Mouse (Mus musculus) splenic B cell, adult 2 months (primary cell): ENCODE data around the gene Smarcb1.

Experiments used
- DNase-seq: peaks from one replicate; pipeline ENCODE4 v3.0.0-alpha.2; 2011; ENCODE audit warnings: low read depth, low spot score
- H3K27me3 ChIP-seq: 2 replicates; pipeline ENCODE4 v1.6.1; 2012; ENCODE audit warnings: mild to moderate bottlenecking, low read length, moderate library complexity, mixed read lengths; ENCODE audit not compliant: control insufficient read depth, poor library complexity, insufficient read depth, severe bottlenecking
- H3K36me3 ChIP-seq: 2 replicates; pipeline ENCODE4 v1.6.1; 2012; ENCODE audit warnings: mild to moderate bottlenecking, low read length, moderate library complexity, mixed read lengths; ENCODE audit not compliant: control insufficient read depth, poor library complexity, insufficient read depth, severe bottlenecking

The Smarcb1 gene

DNA sequence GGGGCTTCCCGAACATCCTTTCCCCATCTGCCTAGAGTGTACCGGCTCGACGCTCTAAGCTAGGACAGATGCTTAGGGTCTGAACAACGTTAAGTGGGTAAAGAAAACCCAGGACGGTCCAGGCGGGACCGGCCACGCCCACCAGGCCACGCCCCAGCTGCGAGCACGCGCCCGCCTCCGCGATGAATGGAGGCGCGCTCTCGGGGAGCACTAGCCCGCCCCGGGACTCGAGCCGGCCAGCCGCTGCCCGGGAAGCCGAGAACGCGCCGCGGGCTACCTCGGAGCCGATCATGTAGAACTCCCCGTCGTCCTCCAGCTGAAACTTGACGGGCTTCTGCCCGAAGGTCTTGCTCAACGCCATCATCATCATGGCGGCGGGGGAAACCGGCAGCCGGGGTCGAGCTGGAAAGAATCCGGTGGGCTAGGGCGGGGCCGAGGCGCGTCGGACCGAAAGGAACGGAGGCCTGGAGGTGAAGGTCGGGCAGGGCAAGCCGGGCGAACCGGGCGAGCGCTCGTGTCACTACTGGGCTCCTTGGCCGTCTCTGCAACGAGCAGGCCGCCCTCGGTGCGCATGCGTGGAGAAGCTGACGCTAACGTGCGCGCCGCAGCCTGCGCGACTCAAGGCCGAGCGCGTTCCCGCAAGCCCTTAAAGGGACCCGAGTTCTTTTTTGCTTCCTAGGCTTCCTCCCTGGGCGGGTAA is at the start of gene Smarcb1:
Gene Smarcb1, minus strand, starts transcription at position 592 of the 700 bp plus-strand sequence.
- DNase-seq = peak; percentile 95
- no peaks in the 10 kb centered on the region for H3K36me3 ChIP-seq
- H3K27me3 ChIP-seq = no peaks in the 10 kb centered on the region

DNA sequence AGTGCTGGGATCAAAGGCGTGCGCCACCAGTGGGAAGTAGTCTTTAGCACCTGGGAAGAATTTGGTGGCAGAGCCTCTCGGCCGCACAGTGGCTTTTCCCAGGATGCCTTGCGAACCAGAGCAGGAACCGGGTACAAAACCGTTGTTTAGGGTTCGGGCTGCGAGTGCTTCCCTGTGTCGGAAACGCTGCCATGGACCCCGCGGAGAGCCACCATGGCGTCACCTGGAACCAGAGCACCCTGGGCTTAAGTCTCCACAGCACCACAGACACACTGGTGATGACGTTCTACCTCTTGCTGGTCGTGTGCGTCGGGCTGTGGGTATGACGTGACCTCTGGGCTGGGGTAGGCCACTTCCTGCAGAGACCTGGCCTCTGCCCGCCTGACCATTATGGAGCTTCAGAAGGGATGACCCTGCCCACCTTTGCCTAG is 33.0 kb upstream of the Smarcb1 start, which contains the start of gene Gm5134:
Gene Gm5134, plus strand, starts transcription at position 134 of the 431 bp plus-strand sequence.
- peak; percentile 38 for DNase-seq
- H3K36me3 ChIP-seq = no peaks in the 10 kb centered on the region
- no peaks in the 10 kb centered on the region for H3K27me3 ChIP-seq

DNA sequence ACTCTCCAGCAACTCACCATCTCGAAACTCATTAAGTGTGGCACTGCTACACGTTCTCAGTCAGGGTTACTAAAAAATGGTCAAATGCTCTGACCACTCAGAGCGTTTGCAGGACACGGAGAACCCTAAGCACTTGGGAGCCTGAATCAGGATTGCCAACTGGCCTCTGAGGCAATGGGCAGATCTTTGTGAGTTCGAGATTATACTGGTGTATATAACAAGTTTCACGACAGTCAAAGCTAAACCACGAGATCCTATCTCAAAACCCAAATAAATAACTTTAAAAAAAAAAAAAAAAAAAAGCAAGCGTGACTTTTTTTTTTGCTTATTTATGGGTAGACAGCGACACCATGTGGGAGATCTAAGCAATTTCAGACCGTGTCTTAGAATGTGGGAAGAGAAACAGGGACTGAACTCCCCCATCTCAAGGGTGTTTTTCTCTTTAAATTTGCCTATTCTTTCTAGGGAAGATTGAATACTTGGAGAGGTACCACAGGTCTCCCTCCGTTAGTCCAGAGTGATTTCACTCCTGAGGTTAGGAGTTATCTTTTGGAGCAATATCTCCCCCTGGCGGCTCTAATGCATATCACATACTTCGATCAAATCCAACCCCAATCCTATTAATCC is 30.1 kb upstream of the Smarcb1 start:
- peak; percentile 83 for DNase-seq
- no peaks in the 10 kb centered on the region for H3K27me3 ChIP-seq
- no peaks in the 10 kb centered on the region for H3K36me3 ChIP-seq

DNA sequence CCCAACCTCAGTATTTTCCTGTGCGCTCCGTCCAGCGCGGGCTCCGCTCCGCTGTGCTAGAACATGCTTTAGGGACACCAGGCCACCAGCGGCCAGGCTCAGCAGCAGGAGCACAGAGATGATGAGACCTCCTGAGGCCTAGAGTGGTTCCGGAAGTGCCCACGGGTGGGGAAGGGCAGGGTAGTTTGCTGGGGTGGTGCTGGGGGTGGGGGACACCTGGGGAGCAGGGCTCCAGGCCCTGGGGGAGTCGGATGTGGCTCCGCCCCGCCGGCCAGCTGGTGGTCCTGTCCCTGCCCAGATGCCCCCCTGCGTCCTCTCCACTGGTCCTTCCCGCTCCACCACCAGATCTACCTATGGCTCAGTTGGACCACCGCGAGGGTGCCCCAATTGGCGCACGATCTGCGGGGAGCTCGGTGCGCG is 29.4 kb upstream of the Smarcb1 start:
- DNase-seq = peak; percentile 64
- no peaks in the 10 kb centered on the region for H3K27me3 ChIP-seq
- H3K36me3 ChIP-seq = no peaks in the 10 kb centered on the region

DNA sequence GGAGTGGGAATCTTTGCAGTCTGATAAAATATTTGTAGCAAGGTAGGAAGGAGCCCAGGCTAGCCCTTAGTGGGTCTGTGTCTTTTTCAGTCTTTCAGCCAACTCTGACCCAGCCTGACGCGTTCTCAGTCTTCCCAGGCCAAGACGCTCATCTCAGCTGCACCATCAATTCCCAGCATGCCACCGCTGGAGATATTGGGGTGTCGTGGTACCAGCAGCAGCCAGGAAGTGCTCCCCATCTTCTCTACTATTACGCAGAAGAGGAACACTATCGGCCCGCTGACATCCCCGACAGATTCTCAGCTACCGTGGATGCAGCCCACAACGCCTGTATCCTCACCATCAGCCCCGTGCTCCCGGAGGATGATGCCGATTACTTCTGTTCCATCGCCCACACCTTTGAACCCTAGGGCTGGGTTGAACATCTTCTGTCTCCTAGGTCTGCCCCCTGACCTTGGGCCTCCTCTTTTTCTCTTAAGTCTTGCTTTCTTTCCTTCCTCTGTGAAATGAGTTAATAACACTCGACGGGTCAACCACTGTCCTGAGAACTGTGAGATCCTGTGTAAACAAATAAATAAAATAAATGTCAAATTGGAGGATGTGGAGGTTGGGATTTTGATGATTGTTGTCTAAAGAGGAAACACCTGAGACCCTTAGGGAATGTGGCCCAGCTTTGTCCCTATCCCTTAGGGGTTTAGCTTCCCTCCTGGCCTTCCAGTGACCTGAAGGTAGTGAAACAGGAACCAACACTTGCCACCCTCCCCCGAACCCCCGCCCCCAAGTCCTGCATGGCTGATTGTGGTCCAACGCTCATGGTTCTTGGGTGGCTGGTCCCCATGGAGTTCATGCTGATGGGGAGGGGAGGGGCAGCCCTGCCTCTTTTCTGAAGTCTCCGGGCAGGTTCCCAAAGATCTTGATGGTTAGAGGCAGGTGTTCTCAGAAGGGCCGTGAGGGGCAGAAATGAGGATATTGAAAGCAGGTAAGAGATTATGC is 27.9 kb upstream of the Smarcb1 start:
- no peaks in the 10 kb centered on the region for H3K27me3 ChIP-seq
- DNase-seq = peak; percentile 89
- no peaks in the 10 kb centered on the region for H3K36me3 ChIP-seq

DNA sequence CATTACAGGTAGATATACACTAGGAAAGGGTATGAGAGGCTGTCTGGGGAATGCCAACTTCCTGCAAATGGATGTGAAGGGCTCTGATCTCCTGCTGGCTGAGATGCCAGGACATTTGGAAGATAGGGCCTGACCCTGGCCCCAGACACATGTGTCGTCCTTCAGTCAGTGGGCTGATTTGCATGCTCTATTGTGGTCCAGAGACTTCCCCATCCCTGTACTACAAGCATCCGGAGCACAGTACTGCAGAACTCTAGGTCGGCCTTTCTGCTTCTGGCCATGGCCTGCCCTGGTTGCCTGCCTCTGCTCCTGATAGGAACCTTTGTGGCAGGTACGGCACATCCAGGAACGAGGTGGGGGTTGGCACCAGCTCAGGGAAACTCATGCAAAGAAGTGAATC is 26.7 kb upstream of the Smarcb1 start:
- DNase-seq = peak; percentile 60
- Histone ChIP-seq H3K36me3 (no peaks in the 10 kb centered on the region), H3K27me3 (no peaks in the 10 kb centered on the region)

DNA sequence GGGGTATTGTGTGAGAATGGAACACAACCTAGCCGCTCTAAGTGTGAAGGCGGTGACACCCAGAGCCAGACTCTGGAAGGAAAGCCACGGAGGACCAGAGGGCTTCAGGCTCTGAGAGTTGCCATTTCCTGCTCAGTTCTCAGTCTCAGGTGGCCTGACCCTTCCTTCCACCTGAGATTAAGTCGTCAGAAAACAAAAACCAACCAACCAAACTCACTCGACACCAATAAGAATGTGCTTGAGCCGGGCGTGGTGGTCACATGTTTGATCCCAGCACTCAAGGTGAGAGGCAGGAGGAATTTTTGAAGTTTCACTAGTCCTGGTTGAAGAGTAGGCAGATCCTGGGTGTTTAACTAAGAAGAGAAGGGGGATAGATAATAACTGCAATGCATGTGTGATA is 24.5 kb upstream of the Smarcb1 start:
- no peaks in the 10 kb centered on the region for H3K36me3 ChIP-seq
- no peak for DNase-seq
- no peaks in the 10 kb centered on the region for H3K27me3 ChIP-seq

DNA sequence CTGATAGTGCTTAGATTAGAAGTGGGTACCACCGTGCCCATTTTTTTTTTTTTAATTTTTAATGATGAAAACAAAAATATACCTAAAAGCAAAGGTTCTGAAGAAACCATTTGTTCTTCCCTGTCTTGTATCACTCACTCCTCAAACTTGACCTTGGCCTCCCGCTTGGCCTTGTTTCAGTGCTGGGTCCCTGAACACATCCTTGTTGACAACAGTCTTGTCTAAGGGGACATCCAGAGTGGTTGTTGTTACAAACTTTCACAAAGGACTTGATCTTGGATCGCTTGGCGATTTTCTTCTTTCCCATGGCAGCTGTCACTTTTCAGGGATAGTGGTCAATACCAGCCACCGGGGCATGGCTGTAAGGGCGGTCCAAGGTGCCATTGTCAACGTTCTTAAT is 23.8 kb upstream of the Smarcb1 start:
- no peaks in the 10 kb centered on the region for H3K36me3 ChIP-seq
- no peaks in the 10 kb centered on the region for H3K27me3 ChIP-seq
- no peak for DNase-seq

DNA sequence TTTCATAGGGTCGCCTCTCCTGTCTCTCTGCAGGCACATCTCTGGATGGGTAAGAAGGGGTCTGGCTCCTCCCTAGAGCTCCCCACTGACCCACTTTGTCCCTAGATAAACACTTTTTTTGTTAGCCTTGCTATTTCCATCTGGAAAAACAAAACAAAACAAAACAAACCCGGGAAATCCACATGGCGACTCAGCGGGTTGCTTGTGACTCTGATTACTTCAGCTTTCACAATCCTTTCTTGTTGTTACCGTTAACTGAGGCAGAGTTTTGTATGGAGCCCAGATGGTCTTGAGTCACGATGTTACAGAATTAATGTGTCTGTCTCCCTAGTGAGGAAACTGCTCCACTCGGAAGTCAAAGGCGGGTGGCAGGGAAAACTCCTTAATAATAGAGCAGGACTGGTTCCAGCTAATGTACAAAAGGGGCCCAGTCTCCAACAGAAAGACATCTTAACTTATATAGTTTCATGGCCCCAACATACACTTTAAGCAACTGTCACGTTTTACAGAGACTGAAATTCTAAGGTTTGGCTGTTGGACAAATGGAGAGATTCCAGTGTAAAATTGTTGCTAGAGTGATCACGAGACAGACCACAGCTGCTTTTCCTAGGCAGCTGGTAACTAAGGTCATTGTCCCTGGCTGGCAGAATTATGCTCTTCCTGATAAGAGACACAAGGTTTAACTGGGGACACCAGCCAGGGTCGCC is 22.8 kb upstream of the Smarcb1 start:
- Histone ChIP-seq H3K27me3 (no peaks in the 10 kb centered on the region), H3K36me3 (no peaks in the 10 kb centered on the region)
- DNase-seq = no peak

DNA sequence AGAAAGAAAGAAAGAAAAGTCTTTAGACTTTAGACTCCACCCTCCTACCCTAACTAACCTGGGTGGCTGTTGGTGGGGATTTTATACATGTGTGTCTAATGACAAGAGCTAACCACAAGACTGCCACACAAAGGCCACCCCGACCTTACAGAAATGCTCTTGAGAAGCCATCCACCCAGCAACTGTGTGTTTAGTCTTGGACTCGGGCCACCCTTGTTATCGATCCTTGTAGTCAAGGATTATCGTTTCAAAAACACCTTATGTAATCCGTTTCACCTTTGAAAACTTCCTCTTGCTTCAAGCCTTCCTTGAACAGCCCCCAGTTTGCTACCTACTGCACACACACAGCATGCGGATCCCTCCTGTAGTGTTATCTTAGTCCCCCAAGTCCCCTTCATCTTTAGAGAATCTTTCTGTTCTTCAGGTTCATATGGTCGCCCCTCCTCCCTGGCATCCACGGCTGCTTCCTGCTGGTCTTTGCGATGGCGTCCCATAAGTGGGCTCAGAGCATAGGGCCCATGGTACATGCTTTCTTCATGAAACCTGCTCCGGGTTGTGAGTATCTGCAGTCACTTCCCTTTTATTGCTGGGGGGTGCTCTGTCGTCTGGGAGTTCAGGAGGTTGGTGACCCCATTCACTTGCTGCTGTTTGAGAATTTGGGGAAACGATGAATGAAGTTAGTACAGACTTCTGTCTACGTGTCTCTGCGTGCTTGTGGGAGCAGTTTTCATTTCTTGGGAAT is 21.5 kb upstream of the Smarcb1 start, which contains the start of gene Vpreb3:
Gene Vpreb3, plus strand, starts transcription at position 322 of the 742 bp plus-strand sequence.
- no peaks in the 10 kb centered on the region for H3K27me3 ChIP-seq
- no peak for DNase-seq
- H3K36me3 ChIP-seq = no peaks in the 10 kb centered on the region

DNA sequence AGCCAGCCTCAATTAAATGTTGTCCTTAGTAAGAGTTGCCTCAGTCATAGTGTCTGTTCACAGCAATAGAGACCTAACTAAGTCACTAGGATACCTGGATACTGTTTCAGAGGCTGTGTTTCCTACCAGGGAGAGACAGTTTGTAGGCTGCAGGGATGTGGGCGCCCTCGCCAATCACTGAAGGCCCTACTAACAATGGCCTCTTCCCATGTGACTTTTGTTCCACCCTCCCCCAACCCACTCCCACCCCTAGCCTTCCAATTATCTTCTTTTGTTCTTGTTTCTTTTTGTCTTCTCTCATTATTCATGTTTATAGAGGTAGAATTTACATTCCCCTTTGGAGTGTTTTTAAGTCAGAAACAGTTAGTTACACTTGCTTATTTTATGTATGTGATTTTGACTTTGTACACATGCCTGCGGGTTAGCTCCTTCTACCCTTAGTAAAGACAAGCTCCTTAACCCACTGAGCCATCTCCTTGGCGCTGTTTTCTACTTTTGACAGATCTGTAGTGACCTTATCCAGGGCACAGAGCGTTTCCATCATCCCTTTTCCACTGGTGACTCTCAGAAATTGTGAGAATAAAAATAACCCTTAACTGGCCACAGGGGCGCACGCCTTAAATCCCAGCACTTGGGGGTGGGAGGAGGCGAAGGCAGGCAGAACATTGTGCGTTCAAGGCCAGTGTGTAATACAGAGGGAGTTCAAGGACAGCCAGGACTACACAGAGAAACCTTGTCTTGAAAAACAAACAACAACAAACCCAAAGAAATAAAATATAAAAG is 19.8 kb upstream of the Smarcb1 start:
- H3K36me3 ChIP-seq = no peaks in the 10 kb centered on the region
- DNase-seq = no peak
- H3K27me3 ChIP-seq = no peaks in the 10 kb centered on the region

DNA sequence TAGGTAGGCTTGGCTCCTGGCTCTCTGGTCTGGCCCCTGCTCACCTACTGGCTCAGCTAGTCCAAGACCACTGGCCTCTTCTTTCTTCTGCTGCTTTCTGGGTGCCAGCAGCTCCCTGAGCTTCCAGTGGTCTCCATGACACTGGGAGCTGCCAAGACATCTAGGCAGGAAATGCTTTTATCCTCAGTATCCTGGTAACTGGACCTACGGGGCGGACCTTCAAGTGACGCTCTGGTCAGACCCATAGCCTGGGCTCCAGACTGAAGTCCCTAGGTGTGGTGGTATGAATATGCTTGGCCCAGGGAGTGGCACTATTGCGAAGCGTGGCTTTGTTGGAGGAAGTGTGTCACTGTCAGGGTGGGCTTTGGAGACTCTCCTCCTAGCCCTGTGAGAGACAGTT is 19.1 kb upstream of the Smarcb1 start, which contains the start of gene Gm867:
Gene Gm867, minus strand, starts transcription at position 153 of the 400 bp plus-strand sequence.
- no peak for DNase-seq
- Histone ChIP-seq H3K27me3 (no peaks in the 10 kb centered on the region), H3K36me3 (no peaks in the 10 kb centered on the region)
